Mouse (Mus musculus): ENCODE data around the gene Kcnip4. TPM values are rescaled to one million over a fixed set of nuclear protein-coding genes. Genes with fewer than 3 reads are reported as not detected.

Kcnip4 gene
- polyA plus RNA-seq, 1 experiment from 2014 or later: 21.2 TPM

- Histone ChIP-seq H3K9ac (no peak overlapping the region), H3K9me3 (no peaks in the 10 kb centered on the region), H3K27ac (replicated peaks) (no peak overlapping the region), H3K27me3 (no peaks in the 10 kb centered on the region), H3K36me3 (no peaks in the 10 kb centered on the region), H3K4me2 (no peak overlapping the region), H3K4me1 (replicated peaks) (0 out of 2 replicates have a peak, but pooled peaks cover 2% of the 10 kb centered on the region), H3K4me3 (no peak overlapping the region)
- no peak for ATAC-seq (ENCODE audit: low FRiP score, low read depth)
- 73% methylated on average over 18 of the region's 18 CpGs for WGBS
Measured at GRCm38 (mm10) chr5:48509194-48509930, 1015.3 kb downstream of the Kcnip4 start.

DNA sequence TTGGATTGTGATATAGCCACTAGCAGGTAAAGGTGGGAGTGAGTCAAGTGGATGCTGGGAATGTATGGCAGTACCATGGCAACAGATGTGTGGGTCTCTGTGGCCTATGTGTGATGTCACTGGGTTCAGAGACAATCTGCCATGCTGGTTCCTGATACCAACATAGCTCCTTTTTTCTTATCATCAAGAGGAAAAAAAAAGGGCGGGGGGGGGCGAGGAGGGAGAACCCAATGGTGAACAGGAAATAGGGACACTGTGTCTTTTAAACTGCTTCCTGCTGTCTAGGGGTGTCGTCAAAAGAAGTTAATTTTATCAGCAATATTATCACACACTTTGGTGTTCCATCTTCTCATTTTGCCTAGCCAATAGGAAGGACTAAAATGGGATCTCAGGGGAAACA is 1021.6 kb downstream of the Kcnip4 start:
- Histone ChIP-seq H3K27ac (replicated peaks) (no peak overlapping the region), H3K36me3 (no peaks in the 10 kb centered on the region), H3K9me3 (no peaks in the 10 kb centered on the region), H3K4me1 (replicated peaks) (no peaks in the 10 kb centered on the region), H3K4me2 (no peak overlapping the region), H3K27me3 (no peaks in the 10 kb centered on the region), H3K4me3 (no peak overlapping the region), H3K9ac (no peak overlapping the region)
- ATAC-seq (ENCODE audit: low FRiP score, low read depth): no peak
- 92% methylated on average over 3 of the region's 3 CpGs for WGBS

DNA sequence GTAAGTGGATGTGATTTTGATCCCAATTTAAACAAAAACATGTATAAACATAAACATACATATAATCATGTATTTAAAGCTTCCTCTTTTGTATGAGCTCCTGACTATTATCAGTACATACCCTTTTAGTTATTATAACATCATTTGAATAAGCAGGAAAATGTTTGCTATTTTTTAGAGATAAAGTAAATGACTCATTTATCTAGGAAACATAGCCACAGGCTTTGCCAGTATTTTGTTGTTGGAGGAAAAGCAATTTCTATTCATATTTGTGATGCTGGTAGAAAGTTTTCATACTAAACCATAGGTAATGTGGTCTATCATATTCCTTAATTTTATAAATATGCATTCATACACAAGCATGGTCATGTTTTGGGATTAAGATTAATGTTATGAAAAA is 1022.3 kb downstream of the Kcnip4 start:
- H3K27me3 ChIP-seq: no peaks in the 10 kb centered on the region
- ATAC-seq (ENCODE audit: low FRiP score, low read depth): no peak

GRCm38 (mm10) chr5:48500204-48500603 is 1024.5 kb downstream of the Kcnip4 start:
- Histone ChIP-seq H3K4me2 (no peak overlapping the region), H3K36me3 (no peaks in the 10 kb centered on the region), H3K4me3 (no peak overlapping the region), H3K27me3 (no peaks in the 10 kb centered on the region), H3K4me1 (replicated peaks) (no peaks in the 10 kb centered on the region), H3K9ac (no peak overlapping the region), H3K9me3 (no peaks in the 10 kb centered on the region), H3K27ac (replicated peaks) (no peak overlapping the region)
- no peak for ATAC-seq (ENCODE audit: low FRiP score, low read depth)
- WGBS: 86% methylated on average over 5 of the region's 5 CpGs

More for the DNA sequence above, 1022.3 kb downstream of the Kcnip4 start:
- H3K4me1 ChIP-seq (replicated peaks): no peaks in the 10 kb centered on the region
- no peak overlapping the region for H3K27ac ChIP-seq (replicated peaks)
- H3K9me3 ChIP-seq: no peaks in the 10 kb centered on the region
- no peaks in the 10 kb centered on the region for H3K36me3 ChIP-seq
- no peak overlapping the region for H3K4me2 ChIP-seq
- no peak overlapping the region for H3K4me3 ChIP-seq
- no peak overlapping the region for H3K9ac ChIP-seq

- Histone ChIP-seq H3K27me3 (no peaks in the 10 kb centered on the region), H3K36me3 (no peaks in the 10 kb centered on the region), H3K4me2 (no peak overlapping the region), H3K27ac (replicated peaks) (no peak overlapping the region), H3K9me3 (no peaks in the 10 kb centered on the region), H3K9ac (no peak overlapping the region), H3K4me3 (no peak overlapping the region), H3K4me1 (replicated peaks) (no peaks in the 10 kb centered on the region; the same call in 1 of the 2 replicates)
- WGBS: 82% methylated on average over 3 of the region's 3 CpGs
- no peak for ATAC-seq (ENCODE audit: low FRiP score, low read depth)
Measured at GRCm38 (mm10) chr5:48490864-48491477, 1033.7 kb downstream of the Kcnip4 start.

GRCm38 (mm10) chr5:48489549-48490288 is 1035.0 kb downstream of the Kcnip4 start:
- WGBS: 9% methylated on average over 5 of the region's 5 CpGs
- Histone ChIP-seq H3K27ac (replicated peaks) (no peak overlapping the region), H3K27me3 (no peaks in the 10 kb centered on the region), H3K4me1 (replicated peaks) (no peaks in the 10 kb centered on the region; the same call in 1 of the 2 replicates), H3K36me3 (no peaks in the 10 kb centered on the region), H3K9me3 (no peaks in the 10 kb centered on the region), H3K9ac (no peak overlapping the region), H3K4me2 (no peak overlapping the region), H3K4me3 (no peak overlapping the region)
- ATAC-seq (ENCODE audit: low FRiP score, low read depth): no peak

- Histone ChIP-seq H3K9me3 (no peaks in the 10 kb centered on the region), H3K27ac (replicated peaks) (no peak overlapping the region), H3K4me1 (replicated peaks) (no peaks in the 10 kb centered on the region), H3K4me2 (no peak overlapping the region), H3K9ac (no peak overlapping the region), H3K27me3 (no peaks in the 10 kb centered on the region), H3K4me3 (no peak overlapping the region), H3K36me3 (no peaks in the 10 kb centered on the region)
- no peak for ATAC-seq (ENCODE audit: low FRiP score, low read depth)
- WGBS: 94% methylated on average over 2 of the region's 2 CpGs
Measured at GRCm38 (mm10) chr5:48483112-48483511, 1041.6 kb downstream of the Kcnip4 start.

DNA sequence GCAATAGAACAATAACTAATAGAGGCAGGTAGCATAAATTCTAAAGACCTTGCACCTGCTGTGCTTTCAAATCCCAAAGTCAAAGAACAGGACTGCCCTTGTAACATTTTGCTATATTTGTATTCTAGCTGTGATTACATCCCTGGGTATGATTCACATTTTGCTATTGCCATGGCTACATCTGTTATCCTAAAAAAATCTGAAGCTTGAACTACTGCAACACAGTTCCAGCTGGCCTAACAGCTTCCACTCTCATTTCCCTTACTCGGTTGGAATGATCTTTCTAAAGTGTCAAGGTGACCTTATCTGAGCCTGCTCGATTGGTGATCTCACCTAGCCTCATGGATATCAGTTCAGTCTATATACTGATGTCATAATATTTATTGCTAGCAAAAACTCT is 1064.5 kb downstream of the Kcnip4 start:
- Histone ChIP-seq H3K4me3 (no peak overlapping the region), H3K4me2 (no peak overlapping the region), H3K27ac (replicated peaks) (no peak overlapping the region), H3K4me1 (replicated peaks) (no peaks in the 10 kb centered on the region), H3K9me3 (no peaks in the 10 kb centered on the region), H3K36me3 (no peaks in the 10 kb centered on the region), H3K27me3 (no peaks in the 10 kb centered on the region), H3K9ac (no peak overlapping the region)
- ATAC-seq (ENCODE audit: low FRiP score, low read depth): no peak
- 72% methylated on average over 2 of the region's 2 CpGs for WGBS

- no peak overlapping the region for H3K4me3 ChIP-seq
- H3K9ac ChIP-seq: no peak overlapping the region
- no peaks in the 10 kb centered on the region for H3K36me3 ChIP-seq
- H3K4me1 ChIP-seq (replicated peaks): no peaks in the 10 kb centered on the region
- no peak overlapping the region for H3K27ac ChIP-seq (replicated peaks)
- no peak; the same call in 1 of the 2 replicates for ATAC-seq (ENCODE audit: low FRiP score, low read depth)
- WGBS: 59% methylated on average over 1 of the region's 1 CpGs
- no peaks in the 10 kb centered on the region for H3K9me3 ChIP-seq
- H3K27me3 ChIP-seq: no peaks in the 10 kb centered on the region
- no peak overlapping the region for H3K4me2 ChIP-seq
Measured at GRCm38 (mm10) chr5:48448888-48449287, 1075.8 kb downstream of the Kcnip4 start.

- Histone ChIP-seq H3K4me3 (no peak overlapping the region), H3K9me3 (no peaks in the 10 kb centered on the region), H3K4me1 (replicated peaks) (no peaks in the 10 kb centered on the region), H3K4me2 (no peak overlapping the region), H3K27me3 (no peaks in the 10 kb centered on the region), H3K9ac (no peak overlapping the region), H3K36me3 (no peaks in the 10 kb centered on the region), H3K27ac (replicated peaks) (no peak overlapping the region)
- 0 out of 2 replicates have a peak, but pooled peaks have one; percentile 56 for ATAC-seq (ENCODE audit: low FRiP score, low read depth)
Measured at GRCm38 (mm10) chr5:48430459-48430858, 1094.2 kb downstream of the Kcnip4 start.

DNA sequence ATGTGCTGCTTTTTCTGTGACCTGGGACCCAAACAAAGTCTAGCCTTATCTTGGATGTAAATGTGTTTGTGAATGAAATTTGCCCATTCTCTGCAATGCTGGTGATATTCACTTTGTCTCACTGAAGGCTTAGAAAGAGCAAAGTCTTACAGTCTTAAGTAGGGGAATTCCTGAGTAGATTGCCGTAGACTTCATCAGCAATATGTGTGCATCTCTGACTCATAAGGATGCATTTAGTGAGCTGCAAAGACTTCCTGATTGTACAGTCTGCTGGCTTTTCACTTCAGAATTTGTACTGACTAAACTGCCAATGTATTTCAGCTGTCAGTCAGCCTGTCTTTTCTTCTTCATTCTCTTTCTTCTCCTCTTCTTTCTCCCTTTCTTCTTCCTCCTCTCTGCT is 1102.8 kb downstream of the Kcnip4 start:
- Histone ChIP-seq H3K4me3 (no peak overlapping the region), H3K4me1 (replicated peaks) (no peaks in the 10 kb centered on the region), H3K27ac (replicated peaks) (no peak overlapping the region), H3K4me2 (no peak overlapping the region), H3K36me3 (no peaks in the 10 kb centered on the region), H3K9ac (no peak overlapping the region), H3K27me3 (no peaks in the 10 kb centered on the region), H3K9me3 (no peaks in the 10 kb centered on the region)
- WGBS: 97% methylated on average over 1 of the region's 1 CpGs
- ATAC-seq (ENCODE audit: low FRiP score, low read depth): no peak

DNA sequence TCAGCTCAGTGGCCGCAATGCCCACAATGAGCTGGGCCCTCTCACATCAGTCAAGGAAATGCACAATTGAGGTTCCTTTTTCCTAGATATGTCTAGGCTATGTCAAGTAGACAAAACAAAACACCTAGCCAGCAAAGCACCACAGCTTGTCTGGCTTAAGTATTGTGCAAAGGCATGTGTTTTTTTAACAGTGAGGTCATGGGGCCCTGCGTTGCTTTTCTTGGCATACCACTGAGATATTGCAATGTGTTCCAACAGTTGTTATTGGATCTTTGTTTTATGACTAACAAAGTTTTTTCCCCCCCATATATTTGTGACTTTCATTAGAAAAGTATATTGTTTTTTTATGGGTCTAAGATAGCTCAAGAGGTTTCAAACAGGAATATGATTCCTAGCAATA is 1105.0 kb downstream of the Kcnip4 start:
- Histone ChIP-seq H3K4me2 (no peak overlapping the region), H3K4me1 (replicated peaks) (no peaks in the 10 kb centered on the region), H3K36me3 (no peaks in the 10 kb centered on the region), H3K27me3 (no peaks in the 10 kb centered on the region), H3K9ac (no peak overlapping the region), H3K27ac (replicated peaks) (no peak overlapping the region), H3K4me3 (no peak overlapping the region), H3K9me3 (no peaks in the 10 kb centered on the region)
- ATAC-seq (ENCODE audit: low FRiP score, low read depth): no peak
- WGBS: 94% methylated on average over 2 of the region's 2 CpGs

Measured in hindbrain, embryonic 15.5 days (tissue).